Mouse (Mus musculus) liver, embryonic 14.5 days (tissue): ENCODE measurements around the gene Homer2. TPM values are rescaled to one million over a fixed set of nuclear protein-coding genes. Genes with fewer than 3 reads are reported as not detected.

Experiments used
- ATAC-seq: fragments of 200-750 bp; cut with Nextera tagmentation; 2 replicates; pipeline ENCODE4 v1.8.0; 2017; ENCODE audit warnings: moderate number of reproducible peaks, mild to moderate bottlenecking, moderate library complexity; ENCODE audit not compliant: insufficient read depth
- DNase-seq, 3 experiments: peaks; one replicate each; pipeline ENCODE4 v3.0.0-alpha.2; 2012 to 2013; ENCODE audit warnings: low read depth in 3 of 3, low spot score in 3 of 3
- H3K27ac ChIP-seq: fragments of 300-500 bp; sonication (generic); 2 replicates; pipeline ENCODE4 v1.5.1; 2014; ENCODE audit warnings: moderate library complexity, mild to moderate bottlenecking, control low read depth, inconsistent platforms
- H3K27me3 ChIP-seq: fragments of 300-500 bp; sonication (generic); 2 replicates; pipeline ENCODE4 v1.6.1; 2014; ENCODE audit warnings: mild to moderate bottlenecking, low read length, moderate library complexity; ENCODE audit not compliant: control insufficient read depth, insufficient read depth
- H3K36me3 ChIP-seq: fragments of 300-500 bp; sonication (generic); replicated peaks from 2 replicates; pipeline ENCODE4 v1.6.1; 2014; ENCODE audit warnings: low read depth; ENCODE audit not compliant: control insufficient read depth, insufficient read depth
- H3K4me1 ChIP-seq, 2 experiments: fragments of 200-500 bp in 1 of 2; fragments of 300-500 bp in 1 of 2; sonication (generic) in 1 of 2; replicated peaks; 2 replicates each; pipeline ENCODE4 v1.6.1; 2012 to 2014; ENCODE audit warnings: antibody characterized with exemption in 1 of 2, inconsistent platforms in 1 of 2, low read length in 1 of 2; ENCODE audit not compliant: control insufficient read depth in 2 of 2, insufficient read depth in 2 of 2
- H3K4me2 ChIP-seq: fragments of 300-500 bp; sonication (generic); 2 replicates; pipeline ENCODE4 v1.6.1; 2014; ENCODE audit warnings: low read depth, mild to moderate bottlenecking, control low read depth, moderate library complexity
- H3K4me3 ChIP-seq, 2 experiments: fragments of 200-500 bp in 1 of 2; fragments of 300-500 bp in 1 of 2; sonication (generic) in 1 of 2; 2 replicates each; pipeline ENCODE4 v1.5.1; 2012 to 2014; ENCODE audit warnings: low read depth in 2 of 2, low read length in 2 of 2, mild to moderate bottlenecking in 2 of 2, control low read depth in 1 of 2, inconsistent platforms in 1 of 2, moderate library complexity in 1 of 2; ENCODE audit not compliant: insufficient read depth in 1 of 2
- H3K9ac ChIP-seq: fragments of 300-500 bp; sonication (generic); replicated peaks from 2 replicates; pipeline ENCODE4 v1.6.1; 2014; ENCODE audit warnings: mild to moderate bottlenecking, control low read depth, moderate library complexity
- H3K9me3 ChIP-seq: fragments of 300-500 bp; sonication (generic); 2 replicates; pipeline ENCODE4 v1.6.1; 2016; ENCODE audit warnings: low read length, mixed read lengths; ENCODE audit not compliant: control insufficient read depth
- CTCF ChIP-seq: IDR thresholded peaks from 2 replicates; pipeline ENCODE4 v1.5.1; 2016; ENCODE audit warnings: antibody characterized with exemption, low read depth, control low read depth
- EP300 ChIP-seq: IDR thresholded peaks from 2 replicates; pipeline ENCODE4 v1.6.1; 2016; ENCODE audit warnings: antibody characterized with exemption, low read depth
- whole genome bisulfite sequencing: fragments of 180-500 bp; shearing (Covaris S2); extraction: QIAGEN DNeasy Blood & Tissue Kit; methylation state at CpG from one replicate; pipeline ENCODE4 v1.1.7; 2014; ENCODE audit not compliant: insufficient replicate concordance; 5-methylcytosine and 5-hydroxymethylcytosine counted together
- polyA plus RNA-seq, 2 experiments: library from polyadenylated mRNA; depleted of rRNA in 1 of 2; stranded (reverse) in 1 of 2; unstranded in 1 of 2; fragments of >200 nt; fragmentation: Nextera tagmentation in 1 of 2; extraction: Ambion mirVana in 1 of 2; gene quantifications; 2 replicates each; pipeline versions ENCODE4 v1.2.1 to v1.2.3; 2012 to 2014

Gene Homer2
- polyA plus RNA-seq, 2 experiments: 2.6 to 2.8 TPM

DNA sequence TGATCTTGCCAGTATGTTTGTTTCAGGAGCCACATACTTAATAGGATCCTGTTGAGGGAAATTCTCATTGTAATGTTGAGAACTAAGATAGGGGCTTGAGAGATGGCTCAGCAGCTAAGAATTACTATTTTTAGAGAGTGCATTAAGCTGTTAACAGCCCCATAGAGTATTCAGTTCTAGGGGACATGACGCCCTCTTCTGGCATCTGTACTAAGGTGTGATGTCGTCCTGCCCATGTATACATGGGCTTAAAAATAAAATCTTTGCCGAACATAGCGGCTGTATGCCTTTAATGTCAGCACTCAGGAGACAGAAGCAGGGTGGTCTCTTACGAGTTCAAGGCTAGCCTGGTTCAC is 136.6 kb downstream of the Homer2 start:
- H3K36me3 ChIP-seq: peaks cover 6% of the 10 kb centered on the region
- TF ChIP-seq EP300 (no peak), CTCF (no peak)
- WGBS: 5% methylated on average over 5 of the region's 5 CpGs
- no peaks in the 10 kb centered on the region for H3K27me3 ChIP-seq
- H3K9ac ChIP-seq: peak overlapping the region; percentile 48; the same call in 1 of the 2 replicates
- H3K9me3 ChIP-seq: no peaks in the 10 kb centered on the region
- peak overlapping the region; percentile 61 to 67 for H3K4me3 ChIP-seq
- DNase-seq: no peak
- peak; percentile 25 for ATAC-seq
- H3K4me1 ChIP-seq: peaks cover 13 to 14% of the 10 kb centered on the region in 2 experiments
- no peak overlapping the region for H3K27ac ChIP-seq
- H3K4me2 ChIP-seq: peak overlapping the region; percentile 89

DNA sequence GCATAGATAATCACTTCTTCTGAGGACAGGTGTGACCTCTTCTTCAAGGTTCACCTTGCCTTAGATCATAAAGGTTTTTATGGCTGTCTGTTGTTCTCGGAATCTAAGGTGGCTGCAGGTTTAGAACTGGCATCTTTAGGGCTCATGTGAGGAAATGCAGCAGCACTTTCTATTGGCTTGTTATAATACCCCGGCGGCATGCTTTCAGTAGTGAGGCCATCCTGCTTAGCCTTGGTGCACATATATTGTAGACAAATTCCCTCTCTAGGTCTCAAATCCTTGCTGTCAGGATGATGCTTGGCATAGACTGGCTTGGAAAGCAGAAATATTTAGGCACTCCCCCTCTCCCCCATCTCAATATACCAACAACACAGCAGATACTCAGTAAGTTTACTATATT is 137.1 kb downstream of the Homer2 start:
- Histone ChIP-seq H3K9ac (no peak overlapping the region), H3K27ac (no peak overlapping the region)
- WGBS: 88% methylated on average over 3 of the region's 3 CpGs

DNA sequence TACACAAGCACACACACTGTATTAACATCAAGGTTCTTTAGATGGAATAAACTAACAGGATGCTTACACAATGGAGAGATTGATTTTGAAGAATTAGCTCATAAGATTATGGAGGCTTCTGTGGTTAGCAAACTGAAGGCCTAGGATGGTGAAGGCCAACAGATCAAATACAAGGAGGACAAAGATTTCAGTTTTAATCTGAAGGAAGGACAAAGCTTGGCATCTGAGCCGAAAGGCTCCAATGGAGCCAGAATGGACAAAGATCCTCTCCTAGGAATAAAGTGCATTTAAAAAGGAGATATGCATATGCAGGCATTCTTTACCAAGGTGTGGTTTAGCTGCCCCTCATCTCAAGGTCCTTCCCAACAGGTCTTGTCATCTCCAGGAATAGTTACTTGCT is 137.5 kb downstream of the Homer2 start:
- WGBS: 76% methylated on average over 1 of the region's 1 CpGs
- H3K4me3 ChIP-seq: no peak overlapping the region

More for the DNA sequence above, 137.1 kb downstream of the Homer2 start:
- peaks cover 6% of the 10 kb centered on the region for H3K36me3 ChIP-seq
- ATAC-seq: no peak
- H3K4me1 ChIP-seq: peaks cover 13 to 14% of the 10 kb centered on the region in 2 experiments
- H3K4me2 ChIP-seq: no peak overlapping the region; the same call in 1 of the 2 replicates
- no peak for DNase-seq
- no peaks in the 10 kb centered on the region for H3K9me3 ChIP-seq
- H3K27me3 ChIP-seq: no peaks in the 10 kb centered on the region
- no peak for TF ChIP-seq CTCF
- H3K4me3 ChIP-seq: no peak overlapping the region

DNA sequence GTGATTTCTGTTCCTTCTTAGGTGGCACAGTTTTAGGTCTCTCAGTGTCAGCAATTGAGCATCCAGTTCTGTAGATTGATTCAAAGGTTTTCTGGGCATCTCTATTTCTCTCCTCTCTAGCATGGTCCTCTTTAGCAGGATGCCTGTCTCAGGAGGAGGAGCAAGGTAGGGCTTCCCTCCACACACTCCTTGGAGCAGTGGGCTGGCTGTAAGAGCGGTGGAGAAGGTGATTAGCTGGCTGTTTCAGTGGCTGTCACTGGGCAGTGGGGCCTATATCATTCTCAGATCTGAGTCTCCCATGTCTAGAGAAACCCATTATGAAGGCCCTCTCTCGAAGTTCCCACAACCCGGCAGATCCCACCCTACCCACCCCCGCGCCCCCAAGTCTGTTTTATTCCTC is 139.9 kb downstream of the Homer2 start:
- DNase-seq (no peak), ATAC-seq (no peak)
- no peaks in the 10 kb centered on the region for H3K9me3 ChIP-seq
- no peak overlapping the region for H3K4me2 ChIP-seq
- no peak overlapping the region for H3K9ac ChIP-seq
- no peaks in the 10 kb centered on the region for H3K27me3 ChIP-seq
- H3K4me3 ChIP-seq: no peak overlapping the region
- 83% methylated on average over 5 of the region's 5 CpGs for WGBS
- TF ChIP-seq CTCF: no peak
- no peak for TF ChIP-seq EP300
- no peak overlapping the region for H3K27ac ChIP-seq
- no peaks in the 10 kb centered on the region for H3K4me1 ChIP-seq
- no peaks in the 10 kb centered on the region for H3K36me3 ChIP-seq

More for the DNA sequence above, 137.5 kb downstream of the Homer2 start:
- no peak overlapping the region for H3K27ac ChIP-seq
- H3K9me3 ChIP-seq: no peaks in the 10 kb centered on the region
- H3K27me3 ChIP-seq: no peaks in the 10 kb centered on the region
- H3K9ac ChIP-seq: no peak overlapping the region
- ATAC-seq (no peak), DNase-seq (no peak)
- no peak overlapping the region for H3K4me2 ChIP-seq
- TF ChIP-seq CTCF: no peak
- TF ChIP-seq EP300: no peak
- peaks cover 13 to 14% of the 10 kb centered on the region in 2 experiments for H3K4me1 ChIP-seq
- H3K36me3 ChIP-seq: peaks cover 2% of the 10 kb centered on the region; the same call in 1 of the 2 replicates

DNA sequence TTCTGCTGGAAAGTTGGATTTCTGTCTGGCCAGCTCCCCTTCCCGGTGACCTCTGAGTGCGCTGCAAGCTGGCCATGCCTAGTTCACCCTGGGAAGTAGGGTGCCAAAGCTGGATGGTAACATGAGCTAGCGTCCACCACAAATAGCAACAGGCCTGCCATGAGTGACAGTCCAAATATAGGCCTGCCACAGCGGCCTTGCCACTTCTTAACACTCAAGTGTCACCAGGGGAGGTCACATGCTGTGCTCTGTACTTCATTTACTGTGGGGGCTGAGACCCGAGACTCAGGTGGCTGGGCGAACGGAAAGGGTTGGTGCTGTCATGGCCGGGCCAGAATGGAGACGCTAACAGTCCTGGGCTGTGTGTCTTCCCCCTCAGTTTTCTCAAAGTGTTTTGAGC is 140.4 kb downstream of the Homer2 start, which contains the start of gene Fsd2:
Gene Fsd2 (minus strand): TSS at position 53 of the 400 bp plus-strand sequence.
- H3K4me1 ChIP-seq: no peaks in the 10 kb centered on the region
- H3K27me3 ChIP-seq: no peaks in the 10 kb centered on the region
- TF ChIP-seq EP300 (no peak), CTCF (no peak)
- no peak for DNase-seq
- H3K4me2 ChIP-seq: no peak within 1 kb of the TSS
- ATAC-seq: no peak
- H3K9me3 ChIP-seq: no peaks in the 10 kb centered on the region
- H3K27ac ChIP-seq: no peak within 1 kb of the TSS
- H3K9ac ChIP-seq: no peak within 1 kb of the TSS
- 69% methylated on average over 9 of the region's 9 CpGs for WGBS
- H3K36me3 ChIP-seq: no peaks in the 10 kb centered on the region
- no peak within 1 kb of the TSS for H3K4me3 ChIP-seq
